Mouse (Mus musculus): ENCODE measurements around the gene Tex13c2.

The Tex13c2 gene

GRCm38 (mm10) chrX:42489446-42489845 is at the start of gene Tex13c2:
Tex13c2 (plus strand) TSS chrX:42489691.
- DNase-seq (ENCODE audit: extremely low read depth, insufficient read length, low spot score) = no peak

- no peak for DNase-seq (ENCODE audit: extremely low read depth, insufficient read length, low spot score)
Observed at GRCm38 (mm10) chrX:42450305-42450704, 39.2 kb upstream of the Tex13c2 start.

- DNase-seq (ENCODE audit: extremely low read depth, insufficient read length, low spot score) = no peak
Observed at GRCm38 (mm10) chrX:42453001-42453400, 36.5 kb upstream of the Tex13c2 start.

- DNase-seq (ENCODE audit: extremely low read depth, insufficient read length, low spot score) = no peak
Observed at GRCm38 (mm10) chrX:42454533-42454932, 35.0 kb upstream of the Tex13c2 start.

GRCm38 (mm10) chrX:42490336-42490735 is 845 bp downstream of the Tex13c2 start:
- DNase-seq (ENCODE audit: extremely low read depth, insufficient read length, low spot score) = no peak

GRCm38 (mm10) chrX:42500538-42500937 is 11.0 kb downstream of the Tex13c2 start:
- no peak for DNase-seq (ENCODE audit: extremely low read depth, insufficient read length, low spot score)

GRCm38 (mm10) chrX:42502291-42503043 is 13.0 kb downstream of the Tex13c2 start, which contains the start of gene Sh2d1a:
Sh2d1a (plus strand) TSS chrX:42502453.
- no peak for DNase-seq (ENCODE audit: extremely low read depth, insufficient read length, low spot score)

GRCm38 (mm10) chrX:42511105-42511504 is 21.6 kb downstream of the Tex13c2 start:
- no peak for DNase-seq (ENCODE audit: extremely low read depth, insufficient read length, low spot score)

GRCm38 (mm10) chrX:42512567-42512966 is 23.1 kb downstream of the Tex13c2 start:
- no peak for DNase-seq (ENCODE audit: extremely low read depth, insufficient read length, low spot score)

GRCm38 (mm10) chrX:42522868-42523267 is 33.4 kb downstream of the Tex13c2 start:
- DNase-seq (ENCODE audit: extremely low read depth, insufficient read length, low spot score) = no peak

GRCm38 (mm10) chrX:42530703-42531102 is 41.2 kb downstream of the Tex13c2 start:
- no peak for DNase-seq (ENCODE audit: extremely low read depth, insufficient read length, low spot score)

- DNase-seq (ENCODE audit: extremely low read depth, insufficient read length, low spot score) = no peak
Observed at GRCm38 (mm10) chrX:42540030-42540755, 50.7 kb downstream of the Tex13c2 start.

- DNase-seq (ENCODE audit: extremely low read depth, insufficient read length, low spot score) = peak; percentile 8
Observed at GRCm38 (mm10) chrX:42540756-42541053, 51.2 kb downstream of the Tex13c2 start.

Measured in 3134 (cell line).